Mouse (Mus musculus) regulatory T cell (primary cell): ENCODE results near the gene Thegl.
"Not testable (repeated sequence)": the region's sequence is repeated elsewhere in the genome, so short reads cannot be mapped to it uniquely, and the experiment has no call there.

Experiments
- in situ Hi-C: fragments of 300-600 bp; cut with MboI, MseI; formaldehyde crosslinking; loops from one replicate; pipeline ENCODE4 v1.15.1; 2025; ENCODE audit warnings: high pct_unique_total_duplicates

The Thegl gene

GRCm38 (mm10) chr5:77094510-77095491 lies 79.0 kb downstream of the Thegl start:
- in situ Hi-C loops = no loop called here

GRCm38 (mm10) chr5:77096194-77096593 lies 80.4 kb downstream of the Thegl start:
- in situ Hi-C loops = not testable (repeated sequence)

GRCm38 (mm10) chr5:77097686-77098085 lies 81.9 kb downstream of the Thegl start:
- in situ Hi-C loops = no loop called here

GRCm38 (mm10) chr5:77098874-77099273 lies 83.1 kb downstream of the Thegl start:
- in situ Hi-C loops = no loop called here

GRCm38 (mm10) chr5:77099317-77099996 lies 83.6 kb downstream of the Thegl start:
- in situ Hi-C loops = no loop called here

GRCm38 (mm10) chr5:77099997-77100380 lies 84.2 kb downstream of the Thegl start:
- in situ Hi-C loops = no loop called here

- in situ Hi-C loops = no loop called here
Observed at GRCm38 (mm10) chr5:77100691-77101090, 84.9 kb downstream of the Thegl start.

GRCm38 (mm10) chr5:77102522-77103365 lies 86.9 kb downstream of the Thegl start:
- in situ Hi-C loops = no loop called here

GRCm38 (mm10) chr5:77107146-77107822 lies 91.5 kb downstream of the Thegl start:
- in situ Hi-C loops = no loop called here

- in situ Hi-C loops = no loop called here
Observed at GRCm38 (mm10) chr5:77108806-77109205, 93.0 kb downstream of the Thegl start.

GRCm38 (mm10) chr5:77109814-77110213 lies 94.0 kb downstream of the Thegl start:
- in situ Hi-C loops = no loop called here
